Mouse (Mus musculus): ENCODE results near the gene Cilp. TPM values are rescaled to one million over a fixed set of nuclear protein-coding genes. Genes with fewer than 3 reads are reported as not detected.
A peak's percentile ranks its signal among the peaks of the same experiment; 100 is the strongest.
"Not testable (repeated sequence)": the region's sequence is repeated elsewhere in the genome, so short reads cannot be mapped to it uniquely, and the experiment has no call there.

Cilp gene
- polyA plus RNA-seq (2015; fragmentation: Nextera tagmentation; extraction: Ambion mirVana) = 11.0 and 13.8 TPM in 2 replicates

- Histone ChIP-seq H3K27me3 (no peaks in the 10 kb centered on the region), H3K9ac (no peak within 1 kb of the TSS), H3K4me2 (no peak within 1 kb of the TSS), H3K9me3 (no peaks in the 10 kb centered on the region), H3K36me3 (no peaks in the 10 kb centered on the region), H3K4me1 (peaks cover 22% of the 10 kb centered on the region), H3K4me3 (no peak within 1 kb of the TSS), H3K27ac (no peak within 1 kb of the TSS)
- 45% methylated on average over 5 of the region's 5 CpGs for WGBS
- ATAC-seq (ENCODE audit: insufficient number of reproducible peaks, low FRiP score, low TSS enrichment, low read depth) = no peak
Observed at GRCm38 (mm10) chr9:65264959-65265358, at the start of gene Cilp. Gene Cilp (plus strand): TSS chr9:65265180.

- H3K27ac ChIP-seq = peak overlapping the region; percentile 88
- peaks cover 15% of the 10 kb centered on the region for H3K4me1 ChIP-seq
- no peaks in the 10 kb centered on the region for H3K36me3 ChIP-seq
- ATAC-seq (ENCODE audit: insufficient number of reproducible peaks, low FRiP score, low TSS enrichment, low read depth) = peak; percentile 17; the same call in 1 of the 2 replicates
- 8% methylated on average over 25 of the region's 31 CpGs for WGBS
- peak overlapping the region; percentile 68 for H3K4me3 ChIP-seq
- H3K27me3 ChIP-seq = no peaks in the 10 kb centered on the region
- no peaks in the 10 kb centered on the region for H3K9me3 ChIP-seq
- peak overlapping the region; percentile 58 for H3K9ac ChIP-seq
- H3K4me2 ChIP-seq = peak overlapping the region; percentile 92
Observed at GRCm38 (mm10) chr9:65215494-65216126, 49.4 kb upstream of the Cilp start.

GRCm38 (mm10) chr9:65216972-65217371 is 48.0 kb upstream of the Cilp start:
- Histone ChIP-seq H3K9me3 (no peaks in the 10 kb centered on the region), H3K27me3 (no peaks in the 10 kb centered on the region), H3K36me3 (no peaks in the 10 kb centered on the region), H3K4me3 (no peak overlapping the region), H3K4me1 (peaks cover 15% of the 10 kb centered on the region), H3K4me2 (no peak overlapping the region), H3K9ac (no peak overlapping the region), H3K27ac (no peak overlapping the region)
- no peak for ATAC-seq (ENCODE audit: insufficient number of reproducible peaks, low FRiP score, low TSS enrichment, low read depth)
- WGBS = 41% methylated on average over 8 of the region's 8 CpGs

- H3K27ac ChIP-seq = no peak overlapping the region
- no peak overlapping the region for H3K9ac ChIP-seq
- no peak overlapping the region for H3K4me3 ChIP-seq
- peaks cover 15% of the 10 kb centered on the region for H3K4me1 ChIP-seq
- no peaks in the 10 kb centered on the region for H3K9me3 ChIP-seq
- no peak overlapping the region for H3K4me2 ChIP-seq
- ATAC-seq (ENCODE audit: insufficient number of reproducible peaks, low FRiP score, low TSS enrichment, low read depth) = no peak
- no peaks in the 10 kb centered on the region for H3K27me3 ChIP-seq
- no peaks in the 10 kb centered on the region for H3K36me3 ChIP-seq
- 63% methylated on average over 6 of the region's 6 CpGs for WGBS
Observed at GRCm38 (mm10) chr9:65217661-65218060, 47.3 kb upstream of the Cilp start.

GRCm38 (mm10) chr9:65218916-65219315 is 46.1 kb upstream of the Cilp start:
- Histone ChIP-seq H3K36me3 (no peaks in the 10 kb centered on the region), H3K4me2 (no peak overlapping the region), H3K4me3 (no peak overlapping the region), H3K27ac (no peak overlapping the region), H3K9ac (no peak overlapping the region), H3K4me1 (peaks cover 15% of the 10 kb centered on the region), H3K9me3 (no peaks in the 10 kb centered on the region), H3K27me3 (no peaks in the 10 kb centered on the region)
- no peak for ATAC-seq (ENCODE audit: insufficient number of reproducible peaks, low FRiP score, low TSS enrichment, low read depth)
- WGBS = 68% methylated on average over 1 of the region's 1 CpGs

- not testable (repeated sequence) for H3K9ac ChIP-seq; ATAC-seq (ENCODE audit: insufficient number of reproducible peaks, low FRiP score, low TSS enrichment, low read depth); H3K9me3 ChIP-seq; H3K36me3 ChIP-seq; H3K4me2 ChIP-seq; H3K4me3 ChIP-seq; H3K27ac ChIP-seq; H3K4me1 ChIP-seq; H3K27me3 ChIP-seq
- WGBS = 56% methylated on average over 3 of the region's 3 CpGs
Observed at GRCm38 (mm10) chr9:65220398-65220797, 44.6 kb upstream of the Cilp start.

GRCm38 (mm10) chr9:65223927-65224326 is 41.1 kb upstream of the Cilp start:
- ATAC-seq (ENCODE audit: insufficient number of reproducible peaks, low FRiP score, low TSS enrichment, low read depth) = no peak
- H3K27me3 ChIP-seq = no peaks in the 10 kb centered on the region
- no peak overlapping the region for H3K27ac ChIP-seq
- 76% methylated on average over 6 of the region's 6 CpGs for WGBS
- no peaks in the 10 kb centered on the region for H3K9me3 ChIP-seq
- H3K4me2 ChIP-seq = no peak overlapping the region
- H3K4me1 ChIP-seq = no peaks in the 10 kb centered on the region
- H3K4me3 ChIP-seq = no peak overlapping the region
- no peaks in the 10 kb centered on the region for H3K36me3 ChIP-seq
- H3K9ac ChIP-seq = no peak overlapping the region

GRCm38 (mm10) chr9:65225795-65226194 is 39.2 kb upstream of the Cilp start:
- Histone ChIP-seq H3K9me3 (no peaks in the 10 kb centered on the region), H3K9ac (no peak overlapping the region), H3K4me3 (no peak overlapping the region), H3K36me3 (peaks cover 6% of the 10 kb centered on the region), H3K4me2 (no peak overlapping the region), H3K4me1 (no peaks in the 10 kb centered on the region), H3K27ac (no peak overlapping the region), H3K27me3 (no peaks in the 10 kb centered on the region)
- 32% methylated on average over 4 of the region's 4 CpGs for WGBS
- ATAC-seq (ENCODE audit: insufficient number of reproducible peaks, low FRiP score, low TSS enrichment, low read depth) = no peak

- no peaks in the 10 kb centered on the region for H3K27me3 ChIP-seq
- WGBS = 78% methylated on average over 6 of the region's 6 CpGs
- no peak for ATAC-seq (ENCODE audit: insufficient number of reproducible peaks, low FRiP score, low TSS enrichment, low read depth)
Observed at GRCm38 (mm10) chr9:65230250-65230649, 34.7 kb upstream of the Cilp start.

GRCm38 (mm10) chr9:65231284-65231683 is 33.7 kb upstream of the Cilp start:
- H3K9me3 ChIP-seq = no peaks in the 10 kb centered on the region
- peaks cover 15% of the 10 kb centered on the region for H3K36me3 ChIP-seq
- 42% methylated on average over 8 of the region's 8 CpGs for WGBS
- H3K4me2 ChIP-seq = no peak overlapping the region
- H3K27me3 ChIP-seq = no peaks in the 10 kb centered on the region
- no peak overlapping the region for H3K27ac ChIP-seq
- no peak for ATAC-seq (ENCODE audit: insufficient number of reproducible peaks, low FRiP score, low TSS enrichment, low read depth)
- no peak overlapping the region for H3K9ac ChIP-seq
- H3K4me3 ChIP-seq = no peak overlapping the region
- H3K4me1 ChIP-seq = peaks cover 5% of the 10 kb centered on the region; the same call in 1 of the 2 replicates

More at GRCm38 (mm10) chr9:65230250-65230649, 34.7 kb upstream of the Cilp start:
- no peak overlapping the region for H3K9ac ChIP-seq
- H3K4me2 ChIP-seq = no peak overlapping the region
- H3K36me3 ChIP-seq = peaks cover 11% of the 10 kb centered on the region
- H3K9me3 ChIP-seq = no peaks in the 10 kb centered on the region
- H3K4me3 ChIP-seq = no peak overlapping the region
- no peak overlapping the region for H3K27ac ChIP-seq
- H3K4me1 ChIP-seq = peaks cover 5% of the 10 kb centered on the region; the same call in 1 of the 2 replicates

- no peak for ATAC-seq (ENCODE audit: insufficient number of reproducible peaks, low FRiP score, low TSS enrichment, low read depth)
- 81% methylated on average over 9 of the region's 9 CpGs for WGBS
- no peaks in the 10 kb centered on the region for H3K9me3 ChIP-seq
Observed at GRCm38 (mm10) chr9:65233243-65233985, 31.6 kb upstream of the Cilp start.

GRCm38 (mm10) chr9:65234734-65235133 is 30.2 kb upstream of the Cilp start:
- Histone ChIP-seq H3K27me3 (no peaks in the 10 kb centered on the region), H3K4me1 (peaks cover 18% of the 10 kb centered on the region), H3K9ac (no peak overlapping the region), H3K36me3 (peaks cover 15% of the 10 kb centered on the region), H3K27ac (no peak overlapping the region), H3K4me2 (no peak overlapping the region), H3K9me3 (no peaks in the 10 kb centered on the region), H3K4me3 (no peak overlapping the region)
- 78% methylated on average over 3 of the region's 3 CpGs for WGBS
- ATAC-seq (ENCODE audit: insufficient number of reproducible peaks, low FRiP score, low TSS enrichment, low read depth) = no peak

More at GRCm38 (mm10) chr9:65233243-65233985, 31.6 kb upstream of the Cilp start:
- Histone ChIP-seq H3K4me2 (no peak overlapping the region), H3K9ac (no peak overlapping the region), H3K27me3 (no peaks in the 10 kb centered on the region), H3K36me3 (peaks cover 15% of the 10 kb centered on the region), H3K4me3 (no peak overlapping the region), H3K4me1 (peaks cover 13% of the 10 kb centered on the region; the same call in 1 of the 2 replicates), H3K27ac (no peak overlapping the region)

All from limb, embryonic 15.5 days (tissue).